Mouse (Mus musculus) myocyte (in vitro differentiated cells): ENCODE data around the gene Itga8. TPM values are rescaled to one million over a fixed set of nuclear protein-coding genes. Genes with fewer than 3 reads are reported as not detected.
A peak's percentile ranks its signal among the peaks of the same experiment; 100 is the strongest.

Experiments used
- H3K27me3 ChIP-seq: one replicate; pipeline ENCODE4 v1.6.1; 2011; ENCODE audit not compliant: control insufficient read depth, insufficient read depth, insufficient read length
- H3K36me3 ChIP-seq: one replicate; pipeline ENCODE4 v1.6.1; 2011; ENCODE audit not compliant: control insufficient read depth, insufficient read depth
- H3K4me2 ChIP-seq: one replicate; pipeline ENCODE4 v1.6.1; 2011; ENCODE audit warnings: low read depth, control low read depth
- H3K4me3 ChIP-seq: one replicate; pipeline ENCODE4 v1.5.1; 2011; ENCODE audit warnings: mild to moderate bottlenecking, control low read depth, moderate library complexity
- H3K79me2 ChIP-seq: one replicate; pipeline ENCODE4 v1.6.1; 2011; ENCODE audit not compliant: control insufficient read depth, insufficient read depth
- H3ac ChIP-seq: one replicate; pipeline ENCODE4 v1.6.1; 2011; ENCODE audit not compliant: control insufficient read depth, insufficient read length
- CEBPB ChIP-seq: IDR thresholded peaks from 2 replicates; pipeline ENCODE4 v1.6.1; 2011; ENCODE audit warnings: mild to moderate bottlenecking, moderate library complexity; ENCODE audit not compliant: poor library complexity, insufficient read depth, severe bottlenecking
- E2F4 ChIP-seq: IDR thresholded peaks from one replicate; pipeline ENCODE4 v1.6.1; 2011; ENCODE audit warnings: mild to moderate bottlenecking, control low read depth, moderate library complexity; ENCODE audit not compliant: insufficient read depth
- MAX ChIP-seq: IDR thresholded peaks from one replicate; pipeline ENCODE4 v1.6.1; 2011; ENCODE audit warnings: low read depth, mild to moderate bottlenecking, control low read depth
- MYOD1 ChIP-seq, 3 experiments: IDR thresholded peaks; one replicate each; pipeline ENCODE4 v1.6.1; 2011; ENCODE audit warnings: control low read depth in 2 of 3, low read depth in 2 of 3, mild to moderate bottlenecking in 2 of 3, moderate library complexity in 1 of 3; ENCODE audit not compliant: insufficient read length in 2 of 3, control insufficient read depth in 1 of 3
- MYOG ChIP-seq, 3 experiments: IDR thresholded peaks; one replicate each; pipeline ENCODE4 v1.6.1; 2011; ENCODE audit warnings: control low read depth in 2 of 3, low read depth in 2 of 3, mild to moderate bottlenecking in 2 of 3; ENCODE audit not compliant: insufficient read length in 2 of 3, control insufficient read depth in 1 of 3, insufficient read depth in 1 of 3
- POLR2A ChIP-seq: IDR thresholded peaks from one replicate; pipeline ENCODE4 v1.6.1; 2011; ENCODE audit warnings: low read depth, mild to moderate bottlenecking, control low read depth, moderate library complexity; ENCODE audit not compliant: insufficient read length
- POLR2AphosphoS2 ChIP-seq: IDR thresholded peaks from one replicate; pipeline ENCODE4 v1.6.1; 2011; ENCODE audit warnings: low read depth, control low read depth; ENCODE audit not compliant: insufficient read length
- REST ChIP-seq: IDR thresholded peaks from one replicate; pipeline ENCODE4 v1.6.1; 2011; ENCODE audit warnings: mild to moderate bottlenecking, control low read depth, moderate library complexity; ENCODE audit not compliant: insufficient read depth, insufficient read length
- SRF ChIP-seq: IDR thresholded peaks from one replicate; pipeline ENCODE4 v1.6.1; 2011; ENCODE audit warnings: low read depth; ENCODE audit not compliant: control insufficient read depth, insufficient read length
- TCF12 ChIP-seq: IDR thresholded peaks from one replicate; pipeline ENCODE4 v1.6.1; 2011; ENCODE audit warnings: mild to moderate bottlenecking, control low read depth; ENCODE audit not compliant: poor library complexity, insufficient read depth, severe bottlenecking
- TCF3 ChIP-seq: IDR thresholded peaks from one replicate; pipeline ENCODE4 v1.6.1; 2011; ENCODE audit warnings: low read depth, control low read depth; ENCODE audit not compliant: insufficient read length
- USF1 ChIP-seq: IDR thresholded peaks from one replicate; pipeline ENCODE4 v1.6.1; 2011; ENCODE audit warnings: low read depth, mild to moderate bottlenecking, control low read depth, moderate library complexity
- polyA plus RNA-seq: library from polyadenylated mRNA; unstranded; fragments of >200 nt; fragmentation: generic; extraction: Trizol; gene quantifications from one replicate; pipeline ENCODE4 v1.2.1, GENCODE M21; 2012; ENCODE audit warnings: missing spikeins

The Itga8 gene
- polyA plus RNA-seq, 1 experiment, result 0.08 TPM

DNA sequence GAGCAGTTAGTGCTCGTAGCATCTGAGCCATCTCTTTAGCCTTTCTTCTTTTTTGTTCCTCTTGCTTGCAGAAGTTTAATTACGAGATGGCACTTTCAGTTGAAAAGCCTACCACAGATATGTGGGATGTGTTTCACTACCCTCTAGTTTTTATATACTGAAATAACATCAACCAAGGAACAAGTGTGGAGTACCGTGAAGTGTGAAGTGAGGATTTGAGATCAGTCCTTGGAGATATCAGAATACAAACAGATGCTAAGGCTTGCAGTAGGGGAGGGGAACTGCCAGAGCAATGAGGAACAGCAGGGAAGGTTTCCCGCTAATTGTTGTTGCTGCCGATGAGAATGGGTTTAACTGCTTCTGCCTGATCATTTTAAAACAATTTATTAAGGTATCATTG, 114.1 kb downstream of the Itga8 start:
- Histone ChIP-seq H3K4me3 (no peak overlapping the region), H3K36me3 (no peaks in the 10 kb centered on the region), H3K79me2 (no peaks in the 10 kb centered on the region), H3K27me3 (no peaks in the 10 kb centered on the region), H3K4me2 (no peak overlapping the region), H3ac (no peak overlapping the region)
- TF ChIP-seq REST (no peak), MYOG (IDR thresholded peaks at IDR 0.05; ENCODE audit: control insufficient read depth in 1 of 3, insufficient read depth in 1 of 3, insufficient read length in 2 of 3, low read depth in 2 of 3) (no peak), TCF3 (no peak), SRF (no peak), E2F4 (no peak), CEBPB (no peak), USF1 (no peak), POLR2A (no peak), TCF12 (no peak), MYOD1 (IDR thresholded peaks at IDR 0.05; ENCODE audit: control insufficient read depth in 1 of 3, insufficient read length in 2 of 3, low read depth in 2 of 3) (no peak), MAX (no peak), POLR2AphosphoS2 (no peak)

DNA sequence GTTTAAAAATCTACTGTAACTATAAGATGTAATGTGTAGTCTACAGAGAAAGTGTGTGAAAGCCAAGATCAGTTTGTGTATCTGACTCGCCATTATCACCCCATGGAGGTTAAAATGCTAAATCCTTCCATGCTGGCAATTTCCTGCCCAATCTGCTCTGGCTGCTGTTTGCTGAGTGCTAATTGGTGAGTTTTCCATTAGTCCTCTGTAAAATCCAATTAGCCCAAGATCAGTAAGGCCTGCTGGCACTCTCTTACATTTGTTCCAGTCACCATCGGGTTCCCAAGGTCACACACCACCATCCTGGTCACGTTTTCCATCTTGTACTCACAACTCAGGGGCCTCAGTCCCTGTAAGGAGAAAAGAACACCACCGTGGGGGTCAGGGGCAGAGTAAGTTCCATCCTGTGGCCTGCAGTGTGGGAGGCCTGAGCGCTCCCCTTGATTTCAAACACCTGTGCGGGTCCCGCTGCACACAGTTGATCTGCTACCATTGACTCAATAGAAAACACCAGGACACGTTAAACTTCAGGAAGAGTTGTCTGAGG, 119.2 kb downstream of the Itga8 start:
- TF ChIP-seq POLR2A (no peak), TCF12 (no peak), SRF (no peak), MAX (no peak), E2F4 (no peak), MYOG (IDR thresholded peaks at IDR 0.05; ENCODE audit: control insufficient read depth in 1 of 3, insufficient read depth in 1 of 3, insufficient read length in 2 of 3, low read depth in 2 of 3) (no peak)
- H3K36me3 ChIP-seq, result no peaks in the 10 kb centered on the region
- H3K27me3 ChIP-seq, result no peaks in the 10 kb centered on the region
- H3ac ChIP-seq, result no peak overlapping the region
- no peak overlapping the region for H3K4me2 ChIP-seq
- no peaks in the 10 kb centered on the region for H3K79me2 ChIP-seq
- H3K4me3 ChIP-seq, result no peak overlapping the region

DNA sequence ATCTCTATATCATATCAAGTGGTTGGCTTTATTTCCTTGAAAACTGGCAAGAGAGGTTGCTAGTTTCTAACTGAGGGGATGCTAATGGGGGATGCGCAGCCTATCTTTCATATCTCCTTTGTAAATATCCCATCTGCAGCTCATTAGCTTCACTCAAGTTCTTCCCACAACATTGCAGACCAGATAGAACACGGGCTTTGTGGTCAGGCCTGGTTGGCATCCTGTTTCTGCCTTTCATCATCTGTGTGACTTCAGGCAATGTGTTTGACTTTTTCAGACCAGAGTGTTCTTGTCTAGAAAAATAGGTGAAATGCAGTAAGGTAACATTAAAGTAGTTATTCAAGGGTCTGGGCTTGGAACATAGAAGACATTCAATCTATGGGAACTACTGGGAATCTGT, 121.1 kb downstream of the Itga8 start:
- Histone ChIP-seq H3K4me2 (no peak overlapping the region), H3K4me3 (no peak overlapping the region), H3K27me3 (no peaks in the 10 kb centered on the region), H3ac (no peak overlapping the region), H3K79me2 (no peaks in the 10 kb centered on the region), H3K36me3 (no peaks in the 10 kb centered on the region)
- TF ChIP-seq USF1, result no peak
- TF ChIP-seq CEBPB, result no peak
- TF ChIP-seq POLR2AphosphoS2, result no peak
- TF ChIP-seq TCF3, result no peak
- no peak for TF ChIP-seq MYOG (IDR thresholded peaks at IDR 0.05; ENCODE audit: control insufficient read depth in 1 of 3, insufficient read depth in 1 of 3, insufficient read length in 2 of 3, low read depth in 2 of 3)
- TF ChIP-seq TCF12, result no peak
- TF ChIP-seq SRF, result no peak
- no peak for TF ChIP-seq POLR2A
- no peak for TF ChIP-seq MYOD1 (IDR thresholded peaks at IDR 0.05; ENCODE audit: control insufficient read depth in 1 of 3, insufficient read length in 2 of 3, low read depth in 2 of 3)
- TF ChIP-seq E2F4, result no peak
- no peak for TF ChIP-seq MAX
- no peak for TF ChIP-seq REST

DNA sequence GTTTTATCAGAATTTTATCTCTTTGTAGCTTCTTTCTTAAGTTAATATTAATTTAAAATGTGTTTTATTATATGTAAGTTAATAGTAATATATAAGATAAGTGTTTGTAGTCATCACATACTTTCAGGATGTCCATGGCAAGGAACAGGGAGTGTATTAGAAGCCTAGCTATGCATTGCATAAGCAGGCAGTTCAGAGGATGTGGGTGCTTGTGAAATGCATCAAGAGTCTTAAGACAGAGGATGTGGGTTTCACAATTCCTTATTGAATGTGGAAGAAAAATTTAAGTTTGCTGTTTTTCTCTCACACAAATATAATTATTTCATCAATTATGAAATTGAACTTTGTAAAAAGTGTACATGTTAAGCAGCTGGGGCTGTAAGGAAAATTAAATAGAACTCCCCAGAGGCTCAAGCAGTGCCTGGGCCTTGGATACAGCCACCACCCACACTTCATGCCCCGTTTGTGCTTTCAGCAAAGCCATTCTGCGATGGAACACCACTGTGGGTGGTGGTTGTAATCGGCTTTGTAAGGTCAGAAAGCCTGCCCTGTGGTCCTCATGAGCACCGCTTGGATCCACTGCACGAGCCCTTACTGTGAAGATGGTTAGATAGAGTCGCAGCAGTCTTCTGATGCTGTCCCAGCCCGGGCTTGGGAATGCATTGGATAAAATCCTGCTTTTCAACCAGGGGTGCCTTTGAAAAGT, 126.8 kb downstream of the Itga8 start:
- Histone ChIP-seq H3K36me3 (no peaks in the 10 kb centered on the region), H3K4me3 (no peak overlapping the region), H3K27me3 (no peaks in the 10 kb centered on the region), H3K79me2 (no peaks in the 10 kb centered on the region), H3ac (no peak overlapping the region), H3K4me2 (no peak overlapping the region)
- TF ChIP-seq MYOD1 (IDR thresholded peaks at IDR 0.05; ENCODE audit: control insufficient read depth in 1 of 3, insufficient read length in 2 of 3, low read depth in 2 of 3) (no peak), CEBPB (no peak), USF1 (no peak), MAX (no peak)

DNA sequence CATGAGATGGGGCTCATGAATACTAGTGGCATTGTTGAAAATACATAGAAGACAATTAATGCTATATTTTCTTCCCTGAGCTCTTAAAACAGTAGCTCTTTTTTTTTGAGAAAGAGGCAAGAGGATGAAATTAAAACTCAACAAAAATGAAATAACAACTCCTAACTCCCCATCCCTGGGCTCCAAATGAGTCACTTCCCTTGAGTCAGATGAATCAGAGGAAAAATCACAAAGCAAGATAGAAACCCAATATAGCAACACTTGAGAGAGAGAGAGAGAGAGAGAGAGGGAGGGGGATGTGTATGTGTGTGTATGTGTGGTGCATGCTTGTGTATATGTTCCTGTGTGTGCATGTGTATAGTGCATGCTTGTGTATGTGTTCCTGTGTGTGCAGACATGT, 131.5 kb downstream of the Itga8 start:
- no peak overlapping the region for H3ac ChIP-seq

More for the DNA sequence above, 131.5 kb downstream of the Itga8 start:
- TF ChIP-seq POLR2A, result no peak
- TF ChIP-seq E2F4, result no peak
- TF ChIP-seq POLR2AphosphoS2, result no peak
- no peak for TF ChIP-seq USF1
- no peak for TF ChIP-seq SRF
- Histone ChIP-seq H3K4me3 (no peak overlapping the region), H3K79me2 (no peaks in the 10 kb centered on the region), H3K36me3 (no peaks in the 10 kb centered on the region), H3K27me3 (no peaks in the 10 kb centered on the region), H3K4me2 (peak overlapping the region; percentile 49)
